Mouse (Mus musculus): Measurements from ENCODE around the gene Tnrc6a.

DNA sequence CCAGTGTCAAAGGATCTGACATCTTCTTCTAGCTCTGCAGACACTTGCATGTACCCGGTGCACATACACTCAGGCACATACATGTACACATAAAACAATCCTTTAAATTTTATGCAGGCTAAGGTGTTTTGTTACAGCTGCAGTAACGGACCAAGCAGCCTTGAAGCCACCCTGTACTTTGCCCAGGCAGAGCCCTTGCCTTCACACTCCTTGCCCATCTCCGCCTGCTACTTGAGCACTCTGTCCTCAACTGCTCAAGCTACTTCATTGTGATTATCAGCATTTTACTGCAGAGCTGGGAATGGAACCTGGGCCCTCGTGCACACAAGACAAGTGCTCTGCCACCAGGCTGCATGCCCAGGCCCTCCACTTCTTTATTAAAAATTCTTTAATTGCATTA, 101.5 kb downstream of the Tnrc6a start:
- TF ChIP-seq CTCF (IDR thresholded peaks at IDR 0.05; ENCODE audit: control insufficient read depth, insufficient read depth, insufficient read length) (no peak), MYOG (IDR thresholded peaks at IDR 0.05; ENCODE audit: control insufficient read depth, extremely low read depth, insufficient read length) (no peak), MAX (IDR thresholded peaks at IDR 0.05) (no peak), CEBPB (IDR thresholded peaks at IDR 0.05; ENCODE audit: low read depth) (no peak), USF1 (IDR thresholded peaks at IDR 0.05; ENCODE audit: low read depth) (no peak)

Measured in C2C12 (cell line).